Mouse (Mus musculus) hindbrain, postnatal 0 days (tissue): ENCODE measurements around the gene Erp44. TPM values are rescaled to one million over a fixed set of nuclear protein-coding genes. Genes with fewer than 3 reads are reported as not detected.
A peak's percentile ranks its signal among the peaks of the same experiment; 100 is the strongest.

Source experiments
- ATAC-seq: fragments of 200-750 bp; cut with Nextera tagmentation; 2 replicates; pipeline ENCODE4 v1.8.0; 2017; ENCODE audit warnings: mild to moderate bottlenecking, moderate TSS enrichment, moderate library complexity
- DNase-seq: peaks from one replicate; pipeline ENCODE4 v3.0.0-alpha.2; 2015; ENCODE audit warnings: low spot score
- H3K27ac ChIP-seq: fragments of 300-500 bp; sonication (generic); 2 replicates; pipeline ENCODE4 v1.5.1; 2014; ENCODE audit warnings: mild to moderate bottlenecking
- H3K27me3 ChIP-seq: fragments of 300-500 bp; sonication (generic); 2 replicates; pipeline ENCODE4 v1.6.1; 2014; ENCODE audit warnings: low read length, mixed read lengths; ENCODE audit not compliant: insufficient read depth
- H3K36me3 ChIP-seq: fragments of 300-500 bp; sonication (generic); 2 replicates; pipeline ENCODE4 v1.6.1; 2014; ENCODE audit warnings: low read length, mixed read lengths; ENCODE audit not compliant: insufficient read depth
- H3K4me1 ChIP-seq: fragments of 300-500 bp; sonication (generic); 2 replicates; pipeline ENCODE4 v1.6.1; 2014; ENCODE audit warnings: antibody characterized with exemption, low read length, mixed read lengths; ENCODE audit not compliant: insufficient read depth
- H3K4me2 ChIP-seq: fragments of 300-500 bp; sonication (generic); 2 replicates; pipeline ENCODE4 v1.6.1; 2014; ENCODE audit warnings: low read depth, mild to moderate bottlenecking, low read length, moderate library complexity, mixed read lengths
- H3K4me3 ChIP-seq: fragments of 300-500 bp; sonication (generic); 2 replicates; pipeline ENCODE4 v1.5.1; 2014; ENCODE audit warnings: low read length
- H3K9ac ChIP-seq: fragments of 300-500 bp; sonication (generic); replicated peaks from 2 replicates; pipeline ENCODE4 v1.6.1; 2014; ENCODE audit warnings: mild to moderate bottlenecking, low read length, moderate library complexity, mixed read lengths
- H3K9me3 ChIP-seq: fragments of 300-500 bp; sonication (generic); 2 replicates; pipeline ENCODE4 v1.6.1; 2016; ENCODE audit warnings: low read length, mixed read lengths
- CTCF ChIP-seq: IDR thresholded peaks from 2 replicates; pipeline ENCODE4 v1.5.1; 2016; ENCODE audit warnings: antibody characterized with exemption, control low read depth, low read depth
- WGBS: fragments of 180-500 bp; shearing (Covaris S2); extraction: QIAGEN DNeasy Blood & Tissue Kit; methylation state at CpG from one replicate; pipeline ENCODE4 v1.1.7; 2014; 5-methylcytosine and 5-hydroxymethylcytosine counted together
- polyA plus RNA-seq: library from polyadenylated mRNA; unstranded; fragments of >200 nt; fragmentation: Nextera tagmentation; extraction: Ambion mirVana; gene quantifications from 2 replicates; pipeline ENCODE4 v1.2.1, GENCODE M21; 2015
- total RNA-seq: library from RNA; depleted of rRNA; stranded (reverse); fragments of >200 nt; gene quantifications from 2 replicates; pipeline ENCODE4 v1.2.3, GENCODE M21; 2014

Gene Erp44
- total and polyA plus RNA-seq, 2 experiments from 2014 or later, result 27.3 to 50.4 TPM

GRCm38 (mm10) chr4:48287086-48287757 is 7.9 kb upstream of the Erp44 start:
- H3K27ac ChIP-seq, result peak overlapping the region; percentile 38; the same call in 1 of the 2 replicates
- TF ChIP-seq CTCF, result no peak

GRCm38 (mm10) chr4:48281121-48281520 is 1.8 kb upstream of the Erp44 start:
- Histone ChIP-seq H3K36me3 (no peaks in the 10 kb centered on the region), H3K4me2 (no peak overlapping the region), H3K4me3 (no peak overlapping the region), H3K27me3 (no peaks in the 10 kb centered on the region), H3K9me3 (no peaks in the 10 kb centered on the region), H3K4me1 (peaks cover 4% of the 10 kb centered on the region), H3K27ac (no peak overlapping the region), H3K9ac (no peak overlapping the region)
- ATAC-seq (no peak), DNase-seq (no peak)
- no peak for TF ChIP-seq CTCF
- WGBS, result 96% methylated on average over 1 of the region's 1 CpGs

More at GRCm38 (mm10) chr4:48287086-48287757, 7.9 kb upstream of the Erp44 start:
- Histone ChIP-seq H3K4me1 (no peaks in the 10 kb centered on the region), H3K4me2 (no peak overlapping the region), H3K9ac (no peak overlapping the region), H3K36me3 (no peaks in the 10 kb centered on the region), H3K27me3 (no peaks in the 10 kb centered on the region), H3K4me3 (no peak overlapping the region), H3K9me3 (no peaks in the 10 kb centered on the region)
- WGBS, result 18% methylated on average over 5 of the region's 5 CpGs
- ATAC-seq (peak; percentile 90), DNase-seq (peak; percentile 74)

GRCm38 (mm10) chr4:48278757-48279497 is 431 bp downstream of the Erp44 start:
- Histone ChIP-seq H3K4me2 (peak overlapping the region; percentile 86), H3K4me3 (peak overlapping the region; percentile 80), H3K9me3 (no peaks in the 10 kb centered on the region), H3K4me1 (peaks cover 4% of the 10 kb centered on the region), H3K9ac (peak overlapping the region; percentile 84), H3K36me3 (no peaks in the 10 kb centered on the region), H3K27ac (peak overlapping the region; percentile 62), H3K27me3 (no peaks in the 10 kb centered on the region)
- ATAC-seq, result no peak
- peak; percentile 14; the same call in 1 of the 2 replicates for TF ChIP-seq CTCF
- peak; percentile 43 for DNase-seq
- 1% methylated on average over 34 of the region's 34 CpGs for WGBS

- DNase-seq, result no peak
- Histone ChIP-seq H3K4me3 (no peak overlapping the region), H3K9ac (no peak overlapping the region), H3K4me1 (peaks cover 4% of the 10 kb centered on the region), H3K9me3 (no peaks in the 10 kb centered on the region), H3K27me3 (no peaks in the 10 kb centered on the region), H3K27ac (no peak overlapping the region), H3K4me2 (no peak overlapping the region), H3K36me3 (no peaks in the 10 kb centered on the region)
- whole genome bisulfite sequencing, result 91% methylated on average over 3 of the region's 3 CpGs
- no peak for TF ChIP-seq CTCF
- ATAC-seq, result no peak
These were observed 2.3 kb downstream of the Erp44 start for GRCm38 (mm10) chr4:48277011-48277410.

GRCm38 (mm10) chr4:48275736-48276135 is 3.6 kb downstream of the Erp44 start:
- DNase-seq, result no peak
- Histone ChIP-seq H3K36me3 (no peaks in the 10 kb centered on the region), H3K4me2 (no peak overlapping the region), H3K9me3 (no peaks in the 10 kb centered on the region), H3K4me1 (peaks cover 4% of the 10 kb centered on the region), H3K27ac (no peak overlapping the region), H3K9ac (no peak overlapping the region), H3K27me3 (no peaks in the 10 kb centered on the region), H3K4me3 (no peak overlapping the region)
- 71% methylated on average over 3 of the region's 3 CpGs for WGBS
- TF ChIP-seq CTCF, result no peak
- ATAC-seq, result no peak

GRCm38 (mm10) chr4:48273119-48273829 is 6.1 kb downstream of the Erp44 start:
- H3K27me3 ChIP-seq, result no peaks in the 10 kb centered on the region
- DNase-seq (no peak), ATAC-seq (no peak)
- no peaks in the 10 kb centered on the region for H3K4me1 ChIP-seq
- no peak overlapping the region for H3K9ac ChIP-seq
- H3K4me2 ChIP-seq, result no peak overlapping the region
- no peaks in the 10 kb centered on the region for H3K9me3 ChIP-seq
- 94% methylated on average over 7 of the region's 7 CpGs for WGBS
- TF ChIP-seq CTCF, result no peak
- H3K4me3 ChIP-seq, result no peak overlapping the region
- H3K36me3 ChIP-seq, result no peaks in the 10 kb centered on the region
- no peak overlapping the region for H3K27ac ChIP-seq
